Mouse (Mus musculus): ENCODE results near the gene Sord.

DNA sequence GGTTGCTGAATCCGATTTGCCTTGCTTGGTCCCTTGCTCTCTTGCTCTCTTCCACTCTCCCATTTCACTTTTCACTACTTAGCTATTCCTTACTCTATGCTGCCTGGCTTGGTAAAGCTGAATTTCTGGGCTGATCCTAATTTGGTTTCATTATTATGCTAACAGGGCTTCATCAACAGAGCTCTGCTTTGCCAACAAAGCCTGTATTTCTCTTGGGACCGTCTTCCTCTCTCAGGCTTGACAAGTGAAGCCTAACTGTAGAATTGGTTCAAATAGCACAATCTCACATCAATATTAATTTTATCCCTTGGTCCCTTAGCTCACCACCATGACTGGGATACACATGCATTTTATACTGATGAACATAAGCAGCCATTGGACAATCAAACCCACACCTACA is 77.0 kb downstream of the Sord start:
- TF ChIP-seq CEBPB (IDR thresholded peaks at IDR 0.05; ENCODE audit: low read depth): no peak
- no peak for TF ChIP-seq CTCF (IDR thresholded peaks at IDR 0.05; ENCODE audit: control insufficient read depth, insufficient read depth, insufficient read length)
- TF ChIP-seq USF1 (IDR thresholded peaks at IDR 0.05; ENCODE audit: low read depth): no peak
- TF ChIP-seq MAX (IDR thresholded peaks at IDR 0.05): no peak
- no peak for TF ChIP-seq FOSL1 (IDR thresholded peaks at IDR 0.05; ENCODE audit: insufficient read depth, low read length, poor library complexity, severe bottlenecking)
